Mouse (Mus musculus) frontal cortex, adult (tissue): ENCODE results near the gene Dpp8.
A peak's percentile ranks its signal among the peaks of the same experiment; 100 is the strongest.
"Not testable (repeated sequence)": the region's sequence is repeated elsewhere in the genome, so short reads cannot be mapped to it uniquely, and the experiment has no call there.

Experiments used
- ATAC-seq: cut with Nextera tagmentation; 2 replicates; pipeline ENCODE4 v1.9.2; 2017; ENCODE audit warnings: mild to moderate bottlenecking, moderate library complexity, mixed read lengths; ENCODE audit not compliant: low TSS enrichment

Gene Dpp8

DNA sequence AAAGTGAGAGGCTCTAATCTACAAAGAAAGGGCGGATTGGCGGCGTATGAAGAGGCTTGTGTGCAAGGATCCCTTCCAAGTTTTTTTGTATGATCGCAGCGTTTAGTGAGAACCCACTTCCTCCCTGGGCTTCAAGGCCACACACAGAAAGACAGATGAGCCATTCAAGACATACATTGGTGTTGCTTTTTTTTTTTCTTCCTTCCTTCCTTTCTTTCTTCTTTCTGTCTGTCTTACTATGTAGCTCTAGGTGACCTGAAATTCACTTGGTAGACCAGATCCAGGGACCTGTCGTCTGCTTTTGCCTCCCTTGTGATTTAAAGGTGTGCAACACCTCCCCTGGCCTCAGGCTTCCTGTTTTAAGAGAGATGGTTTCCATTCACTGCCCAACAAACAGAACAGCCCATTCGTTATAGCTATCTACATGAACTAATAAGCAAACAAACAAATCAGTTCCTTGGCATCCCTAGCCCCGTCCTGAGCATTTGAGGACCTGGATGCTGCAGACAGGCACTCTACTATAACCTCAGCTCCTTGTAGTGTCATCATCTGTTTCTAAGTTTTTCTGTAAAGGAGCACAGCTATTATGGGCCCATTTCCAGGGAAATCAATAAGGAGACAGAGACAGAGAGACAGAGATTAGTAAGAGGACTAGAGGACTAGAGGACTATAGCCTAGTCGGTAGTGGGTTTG, 10.2 kb upstream of the Dpp8 start:
- peak; percentile 36 for ATAC-seq

DNA sequence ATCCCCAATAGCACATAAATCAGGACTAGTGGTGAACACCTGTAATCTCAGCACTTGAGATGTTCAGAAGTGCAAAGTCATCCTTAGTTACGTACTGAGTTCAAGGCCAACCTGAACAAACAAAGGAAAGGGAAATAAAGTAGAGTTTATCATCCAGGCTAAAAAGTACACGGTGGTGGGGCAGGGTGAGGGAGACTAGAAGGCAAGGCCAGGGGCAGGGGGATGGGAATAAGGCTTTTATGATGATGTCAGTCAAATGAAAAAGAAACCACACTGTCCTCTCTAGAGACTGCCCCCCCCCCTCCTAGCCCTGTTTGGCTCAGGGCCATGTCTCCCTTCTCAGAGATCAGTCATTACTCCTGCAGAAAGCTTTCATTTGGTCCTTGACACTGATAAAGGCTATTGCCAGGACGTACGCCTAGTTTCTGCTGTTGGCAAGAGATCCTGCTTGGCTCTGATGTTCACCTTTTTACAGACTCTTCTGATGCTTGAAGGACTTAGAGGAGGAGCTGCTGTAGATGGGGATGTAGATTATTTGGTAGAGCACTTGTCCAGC, 9.6 kb upstream of the Dpp8 start:
- ATAC-seq, result no peak

GRCm38 (mm10) chr9:65023447-65023846, 8.8 kb upstream of the Dpp8 start:
- no peak for ATAC-seq

DNA sequence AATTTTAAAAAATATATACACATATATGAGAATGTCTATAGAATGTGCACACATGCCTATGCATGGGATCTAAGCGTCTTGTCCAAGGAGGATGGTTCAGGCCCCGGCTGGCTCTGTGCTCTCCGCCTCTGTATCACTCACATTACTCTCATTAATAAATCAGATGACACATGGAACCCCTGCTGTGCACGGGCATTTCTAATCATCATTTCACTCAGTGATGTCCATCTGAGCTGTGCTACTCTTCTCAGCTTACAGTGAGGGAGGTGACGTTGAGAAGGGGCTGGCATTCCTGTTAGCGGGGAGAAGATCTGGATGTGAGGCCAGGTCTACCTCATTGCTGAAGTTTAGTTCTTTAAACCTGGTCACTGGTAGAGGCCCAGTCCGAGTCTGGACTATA, 5.0 kb upstream of the Dpp8 start:
- no peak for ATAC-seq

DNA sequence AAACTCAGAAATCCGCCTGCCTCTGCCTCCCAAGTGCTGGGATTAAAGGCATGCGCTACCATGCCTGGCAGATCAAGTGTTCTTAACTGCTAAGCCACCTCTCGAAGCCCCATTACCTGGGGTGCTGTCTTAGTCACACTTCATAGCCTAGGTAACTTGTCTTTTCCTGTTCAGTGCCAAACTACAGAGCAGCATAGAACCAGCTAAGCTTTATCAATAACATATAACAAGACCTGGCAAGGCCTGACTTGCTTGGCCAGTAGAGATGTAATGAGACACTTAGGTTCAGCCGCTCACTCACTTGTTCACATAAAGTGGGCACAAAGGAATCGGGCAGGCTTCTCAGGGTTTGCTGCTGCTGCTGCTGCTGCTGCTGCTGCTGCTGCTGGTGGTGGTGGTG, 3.9 kb upstream of the Dpp8 start:
- ATAC-seq, result no peak

GRCm38 (mm10) chr9:65031355-65031754, 859 bp upstream of the Dpp8 start:
- not testable (repeated sequence) for ATAC-seq

DNA sequence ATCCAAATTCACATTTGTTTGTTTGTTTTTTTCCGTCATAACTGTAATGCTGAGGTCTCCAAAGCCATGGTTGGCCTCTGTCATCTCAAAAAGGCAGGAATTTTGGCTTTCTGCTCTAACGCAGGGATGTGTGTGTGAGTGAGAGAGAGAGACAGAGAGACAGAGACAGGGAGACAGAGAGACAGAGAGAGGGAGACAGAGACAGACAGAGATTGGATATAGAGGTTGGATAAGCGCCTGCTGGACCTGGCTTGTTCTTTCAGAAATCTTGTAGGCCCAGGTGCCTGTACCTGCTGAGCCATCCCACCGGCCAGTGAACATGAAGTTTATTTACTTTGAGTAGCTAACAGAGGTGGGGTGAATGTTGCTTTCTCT, 333 bp upstream of the Dpp8 start:
- no peak for ATAC-seq

- peak; percentile 55; the same call in 1 of the 2 replicates for ATAC-seq
These were observed 4.2 kb downstream of the Dpp8 start for GRCm38 (mm10) chr9:65036456-65036855.

DNA sequence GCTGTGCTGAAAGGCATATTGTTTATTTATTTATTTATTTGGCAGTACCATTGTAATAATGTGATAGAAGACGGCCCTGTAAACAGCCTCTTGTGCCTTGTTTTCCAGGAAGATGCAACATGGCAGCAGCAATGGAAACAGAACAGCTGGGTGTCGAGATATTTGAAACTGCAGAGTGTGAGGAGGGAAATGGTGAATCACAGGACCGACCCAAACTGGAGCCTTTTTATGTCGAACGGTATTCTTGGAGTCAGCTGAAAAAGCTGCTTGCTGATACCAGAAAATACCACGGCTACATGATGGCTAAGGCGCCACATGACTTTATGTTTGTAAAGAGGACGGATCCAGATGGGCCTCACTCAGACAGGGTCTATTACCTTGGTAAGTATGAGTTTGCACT, 4.6 kb downstream of the Dpp8 start:
- ATAC-seq, result no peak

GRCm38 (mm10) chr9:65041430-65041829, 9.2 kb downstream of the Dpp8 start:
- no peak for ATAC-seq

- ATAC-seq, result no peak
These were observed 14.8 kb downstream of the Dpp8 start for GRCm38 (mm10) chr9:65046993-65047392.

GRCm38 (mm10) chr9:65049422-65049821, 17.2 kb downstream of the Dpp8 start:
- no peak for ATAC-seq

DNA sequence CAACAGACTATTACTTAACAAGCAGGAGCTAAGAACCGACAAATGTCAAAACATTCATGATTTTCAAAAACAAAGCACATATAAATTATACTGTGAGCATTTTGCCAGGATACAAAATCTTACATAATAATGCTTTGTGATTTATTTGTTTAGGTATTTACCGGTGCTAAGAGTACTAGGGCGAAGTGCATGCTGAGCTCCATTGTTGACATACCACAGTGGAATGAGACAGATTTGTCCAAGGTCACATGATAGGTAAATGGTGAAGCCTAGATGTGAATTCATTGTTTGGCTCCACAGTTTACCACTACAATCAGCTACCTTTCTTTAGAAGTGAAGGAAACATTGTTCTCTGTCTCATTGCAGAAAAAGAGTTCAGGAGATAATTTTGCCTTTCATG, 18.8 kb downstream of the Dpp8 start:
- ATAC-seq, result no peak

- no peak for ATAC-seq
These were observed 32.0 kb downstream of the Dpp8 start for GRCm38 (mm10) chr9:65064251-65064650.

DNA sequence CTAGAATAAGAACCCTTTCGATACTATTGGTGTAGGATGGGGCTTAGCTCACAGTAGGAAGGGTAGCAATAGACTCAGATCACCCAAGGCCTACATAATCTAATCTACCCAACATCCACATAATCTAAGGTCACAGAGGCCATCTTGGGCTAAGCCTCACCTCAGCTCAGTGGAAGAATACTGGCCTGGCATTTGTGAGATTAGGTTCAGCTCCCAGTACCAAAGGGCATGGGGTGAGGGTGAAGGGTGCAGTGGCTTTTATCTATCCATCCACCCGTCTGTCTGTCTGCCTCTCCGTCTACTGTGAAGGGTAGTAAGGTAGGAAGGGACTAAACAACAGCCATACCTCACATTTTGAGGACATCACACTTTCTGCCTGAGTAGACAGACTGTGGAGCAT, 38.4 kb downstream of the Dpp8 start:
- no peak for ATAC-seq

- no peak for ATAC-seq
These were observed 41.3 kb downstream of the Dpp8 start for GRCm38 (mm10) chr9:65073555-65073954.

DNA sequence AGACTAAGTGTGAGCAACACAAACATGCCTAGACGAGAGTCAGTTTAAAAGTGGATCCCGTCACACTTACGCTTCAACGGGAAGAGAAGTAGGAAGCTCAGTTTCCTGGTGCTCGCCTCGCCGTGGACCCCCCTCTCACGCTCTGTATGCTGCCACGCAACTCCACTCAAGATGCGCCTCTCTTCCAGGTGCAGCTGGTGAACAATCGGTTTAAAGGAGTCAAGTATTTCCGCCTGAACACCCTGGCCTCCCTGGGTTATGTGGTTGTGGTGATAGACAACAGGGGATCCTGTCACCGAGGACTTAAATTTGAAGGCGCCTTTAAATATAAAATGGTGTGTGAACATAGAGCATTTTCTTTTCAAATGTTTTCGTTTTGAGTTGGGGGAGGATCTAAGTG, 42.0 kb downstream of the Dpp8 start:
- no peak for ATAC-seq

GRCm38 (mm10) chr9:65074855-65075493, 42.8 kb downstream of the Dpp8 start:
- no peak for ATAC-seq

GRCm38 (mm10) chr9:65077536-65077935, 45.3 kb downstream of the Dpp8 start:
- ATAC-seq, result no peak

GRCm38 (mm10) chr9:65080141-65080540, 47.9 kb downstream of the Dpp8 start:
- not testable (repeated sequence) for ATAC-seq

DNA sequence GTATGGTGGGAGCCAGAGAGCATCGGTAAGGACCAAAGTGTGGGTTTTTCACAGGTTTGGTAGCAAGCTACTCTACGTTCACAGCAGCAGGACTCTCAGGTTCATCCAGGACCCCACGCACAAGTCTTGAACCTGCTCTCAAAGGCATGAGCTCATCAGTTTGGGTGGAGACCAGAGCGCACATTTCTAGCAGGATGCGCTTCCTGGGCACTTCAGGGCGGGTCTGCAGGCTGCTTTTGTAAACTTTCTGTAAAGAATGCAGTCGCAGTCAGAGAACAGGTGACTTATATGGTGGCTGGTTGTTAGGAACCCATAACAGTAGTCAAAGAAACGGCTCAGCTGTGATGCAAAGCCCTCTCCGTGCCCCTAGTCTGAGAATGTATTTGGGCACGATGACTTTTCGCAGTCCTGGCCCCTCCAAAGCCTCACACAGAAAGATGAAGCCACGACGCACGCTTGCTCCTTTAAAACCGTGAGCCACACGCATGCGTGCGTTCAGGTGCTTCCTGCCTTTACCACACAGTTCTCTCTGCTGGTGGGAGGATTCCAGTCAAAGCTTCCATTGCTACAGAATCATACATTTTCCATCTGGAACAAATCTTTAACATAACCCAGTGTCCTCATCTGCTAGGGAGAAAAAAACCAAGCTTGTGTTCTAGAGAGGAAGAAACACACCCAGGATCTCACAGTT, 51.0 kb downstream of the Dpp8 start:
- peak; percentile 41; the same call in 1 of the 2 replicates for ATAC-seq

DNA sequence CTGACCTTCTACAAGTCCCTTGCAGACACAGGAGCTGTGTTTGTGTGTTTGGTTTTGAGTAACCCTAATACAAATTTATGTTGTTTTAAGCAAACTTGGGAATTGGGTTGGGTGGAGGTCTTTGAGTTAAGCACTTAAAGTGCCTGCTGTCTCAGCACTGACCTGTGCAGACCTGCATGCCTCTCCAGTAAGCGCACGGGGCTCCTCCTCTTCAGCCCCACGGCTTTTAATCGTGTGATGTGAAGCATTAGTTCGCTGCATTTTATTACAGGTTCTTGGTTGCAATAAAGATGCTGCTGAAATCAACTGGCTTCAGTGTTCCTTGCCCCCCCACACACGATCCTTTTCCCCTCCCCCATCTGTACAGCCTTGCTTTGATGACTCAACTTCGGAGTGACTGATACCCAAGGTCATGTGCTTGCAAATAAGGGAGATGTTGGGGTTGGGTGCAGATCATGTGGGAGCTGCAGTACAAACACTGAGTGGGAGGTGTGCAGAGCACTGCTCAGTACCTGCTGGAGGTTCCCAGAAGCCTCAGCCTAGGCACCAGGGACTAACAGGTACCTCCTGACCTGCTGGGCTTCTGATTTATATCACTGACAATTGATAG, 52.1 kb downstream of the Dpp8 start:
- peak; percentile 34; the same call in 1 of the 2 replicates for ATAC-seq
